Mouse (Mus musculus): ENCODE results near the gene Picalm.

- TF ChIP-seq CTCF (IDR thresholded peaks at IDR 0.05; ENCODE audit: borderline replicate concordance, control insufficient read depth, extremely low read depth, insufficient read depth, low read length, poor library complexity) (no peak), POLR2A (IDR thresholded peaks at IDR 0.05; ENCODE audit: control insufficient read depth, extremely low read depth, insufficient read depth, low read length, poor library complexity) (no peak)
These were observed 28.0 kb downstream of the Picalm start for GRCm38 (mm10) chr7:90158034-90158433.

All from thymus, adult 2 months (tissue).